Mouse (Mus musculus): ENCODE results near the gene Txnrd2. TPM values are rescaled to one million over a fixed set of nuclear protein-coding genes. Genes with fewer than 3 reads are reported as not detected.
A peak's percentile ranks its signal among the peaks of the same experiment; 100 is the strongest.

Txnrd2 gene
- polyA plus RNA-seq, 1 experiment from 2014 or later = 34.0 TPM

GRCm38 (mm10) chr16:18484794-18485435 lies 58.7 kb downstream of the Txnrd2 start:
- WGBS = 18% methylated on average over 5 of the region's 5 CpGs
- Histone ChIP-seq H3K27ac (no peak overlapping the region), H3K9me3 (no peaks in the 10 kb centered on the region), H3K4me3 (no peak overlapping the region), H3K36me3 (replicated peaks) (no peaks in the 10 kb centered on the region), H3K4me2 (no peak overlapping the region), H3K27me3 (replicated peaks) (no peaks in the 10 kb centered on the region), H3K4me1 (peaks cover 8% of the 10 kb centered on the region), H3K9ac (no peak overlapping the region)
- ATAC-seq (replicated peaks) = 0 out of 2 replicates have a peak, but pooled peaks have one; percentile 42

GRCm38 (mm10) chr16:18486126-18486525 lies 59.9 kb downstream of the Txnrd2 start:
- H3K27ac ChIP-seq = no peak overlapping the region
- WGBS = 96% methylated on average over 2 of the region's 2 CpGs
- no peak overlapping the region for H3K9ac ChIP-seq
- H3K4me1 ChIP-seq = peaks cover 8% of the 10 kb centered on the region
- H3K4me2 ChIP-seq = no peak overlapping the region
- H3K4me3 ChIP-seq = no peak overlapping the region
- no peak for ATAC-seq (replicated peaks)
- no peaks in the 10 kb centered on the region for H3K9me3 ChIP-seq
- H3K27me3 ChIP-seq (replicated peaks) = no peaks in the 10 kb centered on the region
- no peaks in the 10 kb centered on the region for H3K36me3 ChIP-seq (replicated peaks)

- H3K27ac ChIP-seq = no peak overlapping the region
- no peaks in the 10 kb centered on the region for H3K4me1 ChIP-seq
- H3K4me2 ChIP-seq = no peak overlapping the region
- H3K27me3 ChIP-seq (replicated peaks) = no peaks in the 10 kb centered on the region
- H3K9ac ChIP-seq = no peak overlapping the region
- no peaks in the 10 kb centered on the region for H3K36me3 ChIP-seq (replicated peaks)
- ATAC-seq (replicated peaks) = no peak
- no peak overlapping the region for H3K4me3 ChIP-seq
- no peaks in the 10 kb centered on the region for H3K9me3 ChIP-seq
- 94% methylated on average over 3 of the region's 3 CpGs for WGBS
These were observed 64.1 kb downstream of the Txnrd2 start for GRCm38 (mm10) chr16:18490281-18490680.

DNA sequence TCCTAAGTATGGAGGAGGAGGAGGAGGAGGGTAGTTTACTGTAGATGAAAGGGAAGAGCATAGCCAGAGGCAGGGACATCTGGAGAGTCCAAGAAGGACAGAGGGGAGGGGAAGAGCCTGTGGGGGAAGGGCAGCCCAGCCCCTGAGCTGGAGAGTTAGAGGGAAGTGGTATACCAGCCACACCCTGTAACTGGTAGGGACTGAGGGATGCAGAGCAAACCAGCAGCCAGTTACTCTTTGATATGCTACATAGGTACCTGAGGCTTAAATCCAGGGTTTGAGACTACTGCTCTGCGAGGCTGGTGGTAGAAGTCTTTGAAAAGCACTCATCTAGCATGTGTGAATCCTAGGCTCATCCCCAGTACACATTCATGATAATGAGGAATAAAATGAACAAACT lies 64.7 kb downstream of the Txnrd2 start:
- no peak overlapping the region for H3K9ac ChIP-seq
- H3K9me3 ChIP-seq = no peaks in the 10 kb centered on the region
- no peaks in the 10 kb centered on the region for H3K36me3 ChIP-seq (replicated peaks)
- ATAC-seq (replicated peaks) = no peak
- H3K4me1 ChIP-seq = no peaks in the 10 kb centered on the region
- no peak overlapping the region for H3K27ac ChIP-seq
- no peak overlapping the region for H3K4me3 ChIP-seq
- H3K27me3 ChIP-seq (replicated peaks) = no peaks in the 10 kb centered on the region
- no peak overlapping the region for H3K4me2 ChIP-seq
- WGBS = 63% methylated on average over 1 of the region's 1 CpGs

GRCm38 (mm10) chr16:18497865-18498515 lies 71.8 kb downstream of the Txnrd2 start:
- no peak for ATAC-seq (replicated peaks)
- no peaks in the 10 kb centered on the region for H3K27me3 ChIP-seq (replicated peaks)

GRCm38 (mm10) chr16:18498558-18498990 lies 72.4 kb downstream of the Txnrd2 start, which contains the start of the genes Gnb1l and Rtl10:
Gene Gnb1l, plus strand, starts transcription at chr16:18498713.
Gene Rtl10, plus strand, starts transcription at chr16:18498901.
- Histone ChIP-seq H3K9ac (peak within 1 kb of the TSS; percentile 79), H3K27ac (peak within 1 kb of the TSS; percentile 92), H3K4me2 (peak within 1 kb of the TSS; percentile 78), H3K4me1 (peaks cover 18% of the 10 kb centered on the region), H3K27me3 (replicated peaks) (no peaks in the 10 kb centered on the region), H3K9me3 (no peaks in the 10 kb centered on the region), H3K4me3 (peak within 1 kb of the TSS; percentile 79), H3K36me3 (replicated peaks) (peaks cover 4% of the 10 kb centered on the region; the same call in 1 of the 2 replicates)
- under 1% methylated on average over 39 of the region's 51 CpGs for WGBS
- peak; percentile 99 for ATAC-seq (replicated peaks)

More at GRCm38 (mm10) chr16:18497865-18498515, 71.8 kb downstream of the Txnrd2 start:
- Histone ChIP-seq H3K4me1 (peaks cover 18% of the 10 kb centered on the region), H3K9ac (peak overlapping the region; percentile 79), H3K4me2 (peak overlapping the region; percentile 78), H3K36me3 (replicated peaks) (peaks cover 4% of the 10 kb centered on the region; the same call in 1 of the 2 replicates), H3K27ac (peak overlapping the region; percentile 92), H3K4me3 (peak overlapping the region; percentile 79), H3K9me3 (no peaks in the 10 kb centered on the region)
- 6% methylated on average over 6 of the region's 6 CpGs for WGBS

DNA sequence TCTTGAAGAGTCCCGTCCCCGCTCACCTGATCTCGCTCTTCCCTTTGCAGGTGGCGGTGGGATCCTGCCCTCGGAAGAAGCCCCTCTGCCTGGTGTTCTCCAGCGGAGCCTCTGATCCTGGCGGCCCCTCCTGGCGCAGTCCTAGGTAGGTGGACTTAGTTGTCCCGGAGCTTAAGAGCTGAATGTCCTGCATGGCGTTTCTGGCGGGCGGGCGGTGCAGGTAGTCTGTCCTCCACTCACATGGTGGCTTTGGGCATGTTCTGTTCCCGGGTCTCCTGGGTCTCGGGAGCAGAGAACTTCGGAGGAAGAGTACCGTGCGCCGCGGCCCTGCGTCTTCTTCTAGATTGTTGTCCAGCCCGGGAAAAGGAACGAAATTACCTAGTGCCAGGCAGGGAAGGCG lies 72.8 kb downstream of the Txnrd2 start:
- ATAC-seq (replicated peaks) = no peak
- WGBS = under 1% methylated on average over 24 of the region's 24 CpGs

DNA sequence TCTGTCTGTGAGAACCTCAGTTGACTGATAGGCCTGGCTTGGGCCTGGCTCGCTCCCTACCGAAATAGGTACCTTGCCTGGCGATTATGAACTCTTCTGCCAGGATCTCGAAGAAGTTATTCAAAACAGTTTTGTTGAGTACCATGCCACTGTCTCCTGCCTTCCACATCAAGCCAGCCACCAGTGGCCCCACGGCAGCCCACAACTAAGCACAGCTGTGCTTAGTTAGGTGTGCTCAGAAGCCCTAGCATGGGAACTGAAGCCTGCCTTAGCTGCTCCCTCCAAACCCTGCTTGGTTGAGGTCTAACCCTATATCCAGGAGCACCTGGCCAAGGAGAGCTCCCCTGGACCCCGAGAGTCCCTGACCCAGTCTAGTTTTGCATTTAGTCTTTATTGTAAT lies 75.3 kb downstream of the Txnrd2 start:
- Histone ChIP-seq H3K4me3 (no peak overlapping the region), H3K4me2 (no peak overlapping the region), H3K4me1 (peaks cover 18% of the 10 kb centered on the region), H3K27me3 (replicated peaks) (no peaks in the 10 kb centered on the region), H3K9ac (no peak overlapping the region), H3K36me3 (replicated peaks) (peaks cover 4% of the 10 kb centered on the region; the same call in 1 of the 2 replicates), H3K27ac (no peak overlapping the region), H3K9me3 (no peaks in the 10 kb centered on the region)
- ATAC-seq (replicated peaks) = no peak
- 98% methylated on average over 6 of the region's 6 CpGs for WGBS

More for the DNA sequence above, 72.8 kb downstream of the Txnrd2 start:
- H3K4me3 ChIP-seq = peak overlapping the region; percentile 79
- H3K27me3 ChIP-seq (replicated peaks) = no peaks in the 10 kb centered on the region
- peaks cover 18% of the 10 kb centered on the region for H3K4me1 ChIP-seq
- peak overlapping the region; percentile 78 for H3K4me2 ChIP-seq
- no peaks in the 10 kb centered on the region for H3K9me3 ChIP-seq
- H3K9ac ChIP-seq = peak overlapping the region; percentile 79
- peak overlapping the region; percentile 92 for H3K27ac ChIP-seq
- peaks cover 4% of the 10 kb centered on the region; the same call in 1 of the 2 replicates for H3K36me3 ChIP-seq (replicated peaks)

DNA sequence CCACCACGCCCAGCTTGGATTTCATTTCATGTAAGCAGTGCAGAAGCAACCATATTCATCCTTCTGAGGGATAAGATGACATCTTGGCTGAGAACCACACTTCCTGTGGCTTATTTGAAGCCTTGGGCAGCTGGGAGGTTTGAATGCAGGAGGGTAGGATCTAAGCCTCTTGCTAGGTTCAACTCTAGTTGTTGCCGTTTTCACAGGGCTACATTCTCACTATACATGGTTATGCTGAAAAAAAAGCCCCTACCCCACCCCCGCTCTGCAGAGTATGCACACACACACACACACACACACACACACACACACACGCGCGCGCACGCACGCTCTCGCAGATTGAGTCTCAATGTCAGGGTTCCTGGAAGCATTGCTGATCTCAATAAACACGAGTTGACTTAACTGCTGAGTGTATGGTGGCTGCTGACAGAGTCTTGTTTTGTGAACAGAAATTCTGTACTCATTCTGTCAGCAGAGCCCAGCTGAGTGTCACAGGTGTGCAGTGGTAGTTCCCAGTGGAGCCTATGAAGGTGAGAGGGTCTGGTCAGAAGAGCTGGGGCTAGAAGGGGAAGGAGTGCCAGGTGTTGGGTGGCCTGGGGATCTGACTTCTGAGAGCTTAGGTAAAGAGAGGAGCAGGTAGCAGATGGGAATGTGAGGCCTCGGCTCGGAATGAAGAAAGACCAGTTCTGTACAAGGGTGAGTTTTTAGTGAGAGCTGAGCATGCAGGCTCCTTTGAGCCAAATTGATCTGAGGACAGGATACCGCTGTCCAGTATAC lies 77.6 kb downstream of the Txnrd2 start:
- H3K9ac ChIP-seq = no peak overlapping the region
- peaks cover 4% of the 10 kb centered on the region; the same call in 1 of the 2 replicates for H3K36me3 ChIP-seq (replicated peaks)
- H3K27me3 ChIP-seq (replicated peaks) = no peaks in the 10 kb centered on the region
- no peak overlapping the region for H3K27ac ChIP-seq
- H3K4me1 ChIP-seq = peaks cover 14% of the 10 kb centered on the region
- H3K4me2 ChIP-seq = no peak overlapping the region
- no peak overlapping the region for H3K4me3 ChIP-seq
- no peaks in the 10 kb centered on the region for H3K9me3 ChIP-seq
- WGBS = 97% methylated on average over 14 of the region's 14 CpGs
- no peak for ATAC-seq (replicated peaks)

GRCm38 (mm10) chr16:18506524-18507199 lies 80.5 kb downstream of the Txnrd2 start:
- Histone ChIP-seq H3K4me1 (no peaks in the 10 kb centered on the region), H3K4me2 (no peak overlapping the region), H3K36me3 (replicated peaks) (peaks cover 1% of the 10 kb centered on the region; the same call in 1 of the 2 replicates), H3K9ac (no peak overlapping the region), H3K9me3 (no peaks in the 10 kb centered on the region), H3K27me3 (replicated peaks) (no peaks in the 10 kb centered on the region), H3K27ac (no peak overlapping the region), H3K4me3 (no peak overlapping the region)
- ATAC-seq (replicated peaks) = no peak
- 96% methylated on average over 3 of the region's 3 CpGs for WGBS

DNA sequence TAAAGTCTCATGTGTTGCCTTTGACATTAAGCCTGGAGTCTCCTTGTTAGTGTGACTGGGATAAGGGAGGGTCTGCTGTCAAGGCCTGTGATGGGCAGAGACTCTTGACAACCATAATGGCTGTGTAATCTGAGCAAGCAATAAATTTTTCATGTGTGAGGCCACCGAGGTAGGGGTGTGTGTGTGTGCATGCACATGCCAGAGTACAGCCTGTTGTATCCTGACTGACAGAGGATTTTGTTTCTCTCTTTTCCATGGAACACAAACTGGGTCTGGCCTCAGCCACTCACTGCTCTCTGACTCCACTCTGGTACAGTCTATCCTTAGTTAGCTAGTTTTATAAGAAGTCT lies 81.0 kb downstream of the Txnrd2 start:
- no peaks in the 10 kb centered on the region for H3K27me3 ChIP-seq (replicated peaks)
- no peak for ATAC-seq (replicated peaks)
- H3K36me3 ChIP-seq (replicated peaks) = no peaks in the 10 kb centered on the region; the same call in 1 of the 2 replicates
- H3K4me1 ChIP-seq = no peaks in the 10 kb centered on the region
- H3K27ac ChIP-seq = no peak overlapping the region
- H3K9ac ChIP-seq = no peak overlapping the region
- H3K4me3 ChIP-seq = no peak overlapping the region
- WGBS = 71% methylated on average over 1 of the region's 1 CpGs
- no peak overlapping the region for H3K4me2 ChIP-seq
- no peaks in the 10 kb centered on the region for H3K9me3 ChIP-seq

- Histone ChIP-seq H3K4me3 (no peak overlapping the region), H3K4me1 (no peaks in the 10 kb centered on the region), H3K9me3 (no peaks in the 10 kb centered on the region), H3K27me3 (replicated peaks) (no peaks in the 10 kb centered on the region), H3K9ac (no peak overlapping the region), H3K36me3 (replicated peaks) (no peaks in the 10 kb centered on the region), H3K27ac (no peak overlapping the region), H3K4me2 (no peak overlapping the region)
- WGBS = 85% methylated on average over 5 of the region's 5 CpGs
- no peak for ATAC-seq (replicated peaks)
These were observed 85.6 kb downstream of the Txnrd2 start for GRCm38 (mm10) chr16:18511741-18512140.

Measured in midbrain, embryonic 15.5 days (tissue).